Mouse (Mus musculus): ENCODE results near the gene Src.

DNA sequence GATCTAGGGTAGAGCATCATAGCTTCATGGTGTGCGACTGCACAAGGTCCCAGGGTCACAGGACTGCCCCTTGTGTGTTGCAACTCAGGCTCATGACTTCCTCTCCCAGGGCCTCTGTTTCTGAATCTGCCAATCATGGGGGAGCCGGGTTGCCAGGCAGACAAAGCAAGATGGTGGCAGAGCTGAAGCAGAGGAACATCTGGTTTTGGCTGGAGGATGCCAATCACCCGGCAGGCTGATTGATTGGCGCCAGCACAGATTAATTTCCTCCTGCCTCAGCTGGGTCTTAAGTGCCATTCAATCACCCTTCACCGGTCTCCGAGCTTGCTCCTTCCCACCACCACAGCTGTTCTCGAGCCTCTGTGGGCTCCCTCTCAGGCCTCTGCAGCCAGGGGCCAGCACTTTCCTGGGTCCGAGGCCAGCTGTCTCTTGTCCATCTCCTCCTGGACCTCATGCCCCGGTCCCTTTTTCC lies 95.5 kb downstream of the Src start:
- TF ChIP-seq CTCF (IDR thresholded peaks at IDR 0.05), result no peak
- no peak for TF ChIP-seq EP300 (IDR thresholded peaks at IDR 0.05)
